Mouse (Mus musculus) activated CD4-positive, CD25-positive, alpha-beta regulatory T cell, adult 9 weeks (primary cell): ENCODE measurements around the gene Fcrls. TPM values are rescaled to one million over a fixed set of nuclear protein-coding genes. Genes with fewer than 3 reads are reported as not detected.

Source experiments
- polyA plus RNA-seq: library from polyadenylated mRNA; unstranded; fragments of 100-300 nt; shearing (Covaris generic); gene quantifications from one replicate; pipeline ENCODE4 v1.2.1, GENCODE M21; 2017

Fcrls gene
- polyA plus RNA-seq: not detected

GRCm38 (mm10) chr3:87263436-87263835, at the start of gene Fcrls:
Gene Fcrls, minus strand, starts transcription at chr3:87263738.

Other genes with a start within 250 kb of the Fcrls start
- gene Kirrel, start 89.0 kb downstream of the Fcrls start, polyA plus RNA-seq: 0.09 TPM
- gene Cd5l, start 94.1 kb upstream of the Fcrls start, polyA plus RNA-seq: 2.8 TPM
- 14.8 TPM for gene Fcrl1, start 112.6 kb upstream of the Fcrls start, polyA plus RNA-seq
- 0.62 TPM for gene Fcrl5, start 172.0 kb upstream of the Fcrls start, polyA plus RNA-seq